Mouse (Mus musculus): ENCODE results near the gene Glis3.

The Glis3 gene

GRCm38 (mm10) chr19:28327536-28327935 is 352.3 kb downstream of the Glis3 start:
- no peak for DNase-seq (ENCODE audit: low spot score)

- no peak for DNase-seq (ENCODE audit: low spot score)
These were observed 373.8 kb downstream of the Glis3 start for GRCm38 (mm10) chr19:28306036-28306435.

- no peak for DNase-seq (ENCODE audit: low spot score)
These were observed 374.4 kb downstream of the Glis3 start for GRCm38 (mm10) chr19:28305510-28305909.

GRCm38 (mm10) chr19:28302831-28303242 is 377.0 kb downstream of the Glis3 start:
- DNase-seq (ENCODE audit: low spot score), result no peak

GRCm38 (mm10) chr19:28300226-28300625 is 379.7 kb downstream of the Glis3 start:
- no peak for DNase-seq (ENCODE audit: low spot score)

GRCm38 (mm10) chr19:28299211-28299775 is 380.6 kb downstream of the Glis3 start:
- DNase-seq (ENCODE audit: low spot score), result no peak

GRCm38 (mm10) chr19:28298669-28299068 is 381.2 kb downstream of the Glis3 start:
- DNase-seq (ENCODE audit: low spot score), result no peak

- no peak for DNase-seq (ENCODE audit: low spot score)
These were observed 388.3 kb downstream of the Glis3 start for GRCm38 (mm10) chr19:28291596-28291995.

GRCm38 (mm10) chr19:28289457-28289856 is 390.4 kb downstream of the Glis3 start:
- DNase-seq (ENCODE audit: low spot score), result no peak

- DNase-seq (ENCODE audit: low spot score), result no peak
These were observed 392.4 kb downstream of the Glis3 start for GRCm38 (mm10) chr19:28287431-28287830.

GRCm38 (mm10) chr19:28284098-28284569 is 395.7 kb downstream of the Glis3 start:
- DNase-seq (ENCODE audit: low spot score), result no peak

- no peak for DNase-seq (ENCODE audit: low spot score)
These were observed 396.4 kb downstream of the Glis3 start for GRCm38 (mm10) chr19:28283241-28284097.

GRCm38 (mm10) chr19:28281405-28281804 is 398.5 kb downstream of the Glis3 start:
- no peak for DNase-seq (ENCODE audit: low spot score)

GRCm38 (mm10) chr19:28277104-28277503 is 402.8 kb downstream of the Glis3 start:
- no peak for DNase-seq (ENCODE audit: low spot score)

GRCm38 (mm10) chr19:28274501-28274900 is 405.4 kb downstream of the Glis3 start:
- no peak for DNase-seq (ENCODE audit: low spot score)

- no peak for DNase-seq (ENCODE audit: low spot score)
These were observed 405.9 kb downstream of the Glis3 start for GRCm38 (mm10) chr19:28273946-28274345.

GRCm38 (mm10) chr19:28266850-28267249 is 413.0 kb downstream of the Glis3 start:
- no peak for DNase-seq (ENCODE audit: low spot score)

- no peak for DNase-seq (ENCODE audit: low spot score)
These were observed 414.1 kb downstream of the Glis3 start for GRCm38 (mm10) chr19:28265776-28266175.

GRCm38 (mm10) chr19:28258907-28259675 is 420.8 kb downstream of the Glis3 start:
- DNase-seq (ENCODE audit: low spot score), result no peak

- no peak for DNase-seq (ENCODE audit: low spot score)
These were observed 421.4 kb downstream of the Glis3 start for GRCm38 (mm10) chr19:28258480-28258879.

GRCm38 (mm10) chr19:28247345-28247744 is 432.5 kb downstream of the Glis3 start:
- no peak for DNase-seq (ENCODE audit: low spot score)

- DNase-seq (ENCODE audit: low spot score), result no peak
These were observed 433.7 kb downstream of the Glis3 start for GRCm38 (mm10) chr19:28246186-28246585.

- no peak for DNase-seq (ENCODE audit: low spot score)
These were observed 441.8 kb downstream of the Glis3 start for GRCm38 (mm10) chr19:28238073-28238472.
